Mouse (Mus musculus) myocyte (in vitro differentiated cells): ENCODE measurements around the gene Fam180a.

Experiments
- CEBPB ChIP-seq: IDR thresholded peaks from 2 replicates; pipeline ENCODE4 v1.6.1; 2011; ENCODE audit warnings: mild to moderate bottlenecking, moderate library complexity; ENCODE audit not compliant: poor library complexity, insufficient read depth, severe bottlenecking
- E2F4 ChIP-seq: IDR thresholded peaks from one replicate; pipeline ENCODE4 v1.6.1; 2011; ENCODE audit warnings: mild to moderate bottlenecking, control low read depth, moderate library complexity; ENCODE audit not compliant: insufficient read depth
- MAX ChIP-seq: IDR thresholded peaks from one replicate; pipeline ENCODE4 v1.6.1; 2011; ENCODE audit warnings: low read depth, mild to moderate bottlenecking, control low read depth
- MYOD1 ChIP-seq, 3 experiments: IDR thresholded peaks; one replicate each; pipeline ENCODE4 v1.6.1; 2011; ENCODE audit warnings: control low read depth in 2 of 3, low read depth in 2 of 3, mild to moderate bottlenecking in 2 of 3, moderate library complexity in 1 of 3; ENCODE audit not compliant: insufficient read length in 2 of 3, control insufficient read depth in 1 of 3
- MYOG ChIP-seq, 3 experiments: IDR thresholded peaks; one replicate each; pipeline ENCODE4 v1.6.1; 2011; ENCODE audit warnings: control low read depth in 2 of 3, low read depth in 2 of 3, mild to moderate bottlenecking in 2 of 3; ENCODE audit not compliant: insufficient read length in 2 of 3, control insufficient read depth in 1 of 3, insufficient read depth in 1 of 3
- POLR2A ChIP-seq: IDR thresholded peaks from one replicate; pipeline ENCODE4 v1.6.1; 2011; ENCODE audit warnings: low read depth, mild to moderate bottlenecking, control low read depth, moderate library complexity; ENCODE audit not compliant: insufficient read length
- POLR2AphosphoS2 ChIP-seq: IDR thresholded peaks from one replicate; pipeline ENCODE4 v1.6.1; 2011; ENCODE audit warnings: low read depth, control low read depth; ENCODE audit not compliant: insufficient read length
- REST ChIP-seq: IDR thresholded peaks from one replicate; pipeline ENCODE4 v1.6.1; 2011; ENCODE audit warnings: mild to moderate bottlenecking, control low read depth, moderate library complexity; ENCODE audit not compliant: insufficient read depth, insufficient read length
- SRF ChIP-seq: IDR thresholded peaks from one replicate; pipeline ENCODE4 v1.6.1; 2011; ENCODE audit warnings: low read depth; ENCODE audit not compliant: control insufficient read depth, insufficient read length
- TCF12 ChIP-seq: IDR thresholded peaks from one replicate; pipeline ENCODE4 v1.6.1; 2011; ENCODE audit warnings: mild to moderate bottlenecking, control low read depth; ENCODE audit not compliant: poor library complexity, insufficient read depth, severe bottlenecking
- USF1 ChIP-seq: IDR thresholded peaks from one replicate; pipeline ENCODE4 v1.6.1; 2011; ENCODE audit warnings: low read depth, mild to moderate bottlenecking, control low read depth, moderate library complexity

DNA sequence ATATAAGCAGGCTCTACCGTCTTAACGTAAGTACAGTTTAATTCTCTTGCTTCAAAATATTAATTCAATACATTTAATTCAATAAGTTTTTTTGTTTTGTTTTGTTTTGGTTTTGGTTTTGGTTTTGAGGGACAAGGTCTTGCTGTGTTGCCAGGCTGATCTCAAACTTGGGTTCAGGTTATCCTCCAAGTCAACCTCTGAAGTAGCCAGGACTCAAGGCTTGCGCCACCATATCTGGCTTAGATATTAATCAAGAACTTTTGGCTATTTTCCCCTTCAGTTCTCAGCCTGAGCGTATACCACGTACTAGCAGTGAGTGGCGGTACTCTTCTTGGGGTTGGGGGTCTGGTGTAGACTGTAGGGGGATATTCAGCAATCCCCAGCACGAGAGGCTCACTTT lies 23.4 kb downstream of the Fam180a start:
- no peak for TF ChIP-seq MYOG (IDR thresholded peaks at IDR 0.05; ENCODE audit: control insufficient read depth in 1 of 3, insufficient read depth in 1 of 3, insufficient read length in 2 of 3, low read depth in 2 of 3)
- no peak for TF ChIP-seq POLR2A
- TF ChIP-seq E2F4 = no peak
- no peak for TF ChIP-seq SRF
- no peak for TF ChIP-seq TCF12
- no peak for TF ChIP-seq MAX
- TF ChIP-seq MYOD1 (IDR thresholded peaks at IDR 0.05; ENCODE audit: control insufficient read depth in 1 of 3, insufficient read length in 2 of 3, low read depth in 2 of 3) = no peak
- TF ChIP-seq POLR2AphosphoS2 = no peak
- no peak for TF ChIP-seq USF1
- TF ChIP-seq CEBPB = no peak
- no peak for TF ChIP-seq REST
